Mouse (Mus musculus) thymus, adult 18-20 months (tissue): ENCODE results near the gene Olfr594.
"Not testable (repeated sequence)": the region's sequence is repeated elsewhere in the genome, so short reads cannot be mapped to it uniquely, and the experiment has no call there.

Experiments used
- DNase-seq, 2 experiments: peaks; one replicate each; pipeline ENCODE4 v3.0.0; 2022; ENCODE audit warnings: mixed read lengths in 2 of 2

Olfr594 gene

GRCm38 (mm10) chr7:103216696-103217095 is at the start of gene Olfr594:
Gene Olfr594 (plus strand): TSS chr7:103216996.
- no peak for DNase-seq

GRCm38 (mm10) chr7:103169697-103170096 is 47.1 kb upstream of the Olfr594 start:
- DNase-seq: no peak

- DNase-seq: no peak
Measured at GRCm38 (mm10) chr7:103178240-103178639, 38.6 kb upstream of the Olfr594 start, which contains the start of gene Olfr591. Gene Olfr591 (minus strand): TSS chr7:103178340.

- DNase-seq: not testable (repeated sequence)
Measured at GRCm38 (mm10) chr7:103184503-103184902, 32.3 kb upstream of the Olfr594 start, which contains the start of gene Olfr592. Gene Olfr592 (plus strand): TSS chr7:103184803.

- no peak for DNase-seq
Measured at GRCm38 (mm10) chr7:103211562-103211961, 5.2 kb upstream of the Olfr594 start, which contains the start of gene Olfr593. Gene Olfr593 (plus strand): TSS chr7:103211862.

GRCm38 (mm10) chr7:103212050-103212449 is 4.7 kb upstream of the Olfr594 start:
- DNase-seq: not testable (repeated sequence)

GRCm38 (mm10) chr7:103252405-103252804 is 35.6 kb downstream of the Olfr594 start, which contains the start of gene Usp17ld:
Gene Usp17ld (minus strand): TSS chr7:103252505.
- DNase-seq: not testable (repeated sequence)
